Mouse (Mus musculus) intestine, postnatal 0 days (tissue): Measurements from ENCODE around the gene Npvf. TPM values are rescaled to one million over a fixed set of nuclear protein-coding genes. Genes with fewer than 3 reads are reported as not detected.

Source experiments
- ATAC-seq: fragments of 200-750 bp; cut with Nextera tagmentation; 2 replicates; pipeline ENCODE4 v1.8.0; 2017; ENCODE audit warnings: mild to moderate bottlenecking, moderate TSS enrichment, moderate library complexity
- H3K27ac ChIP-seq: fragments of 300-500 bp; sonication (generic); 2 replicates; pipeline ENCODE4 v1.5.1; 2014; ENCODE audit warnings: mild to moderate bottlenecking, low read depth, low read length, moderate library complexity
- H3K27me3 ChIP-seq: fragments of 300-500 bp; sonication (generic); replicated peaks from 2 replicates; pipeline ENCODE4 v1.6.1; 2014; ENCODE audit warnings: low read length, mixed read lengths; ENCODE audit not compliant: control insufficient read depth, insufficient read depth
- H3K36me3 ChIP-seq: fragments of 300-500 bp; sonication (generic); 2 replicates; pipeline ENCODE4 v1.6.1; 2014; ENCODE audit warnings: mild to moderate bottlenecking, moderate library complexity; ENCODE audit not compliant: control insufficient read depth, insufficient read depth
- H3K4me1 ChIP-seq: fragments of 300-500 bp; sonication (generic); replicated peaks from 2 replicates; pipeline ENCODE4 v1.6.1; 2014; ENCODE audit warnings: antibody characterized with exemption, low read length, mixed read lengths; ENCODE audit not compliant: control insufficient read depth, insufficient read depth
- H3K4me2 ChIP-seq: fragments of 300-500 bp; sonication (generic); replicated peaks from 2 replicates; pipeline ENCODE4 v1.6.1; 2014; ENCODE audit warnings: low read depth, mild to moderate bottlenecking, moderate library complexity
- H3K4me3 ChIP-seq: fragments of 300-500 bp; sonication (generic); 2 replicates; pipeline ENCODE4 v1.5.1; 2014; ENCODE audit warnings: low read depth, low read length
- H3K9ac ChIP-seq: fragments of 300-500 bp; sonication (generic); 2 replicates; pipeline ENCODE4 v1.6.1; 2014; ENCODE audit warnings: mild to moderate bottlenecking, low read depth, low read length
- H3K9me3 ChIP-seq: fragments of 300-500 bp; sonication (generic); 2 replicates; pipeline ENCODE4 v1.6.1; 2016; ENCODE audit warnings: mixed run types; ENCODE audit not compliant: control insufficient read depth
- CTCF ChIP-seq: sonication (generic); IDR thresholded peaks from 2 replicates; pipeline ENCODE4 v1.5.1; 2016; ENCODE audit warnings: low read depth, mild to moderate bottlenecking, control low read depth, antibody characterized with exemption, moderate library complexity
- WGBS: fragments of 180-500 bp; shearing (Covaris S2); extraction: QIAGEN DNeasy Blood & Tissue Kit; methylation state at CpG from one replicate; pipeline ENCODE4 v1.1.7; 2014; 5-methylcytosine and 5-hydroxymethylcytosine counted together
- polyA plus RNA-seq: library from polyadenylated mRNA; unstranded; fragments of >200 nt; fragmentation: Nextera tagmentation; extraction: Ambion mirVana; gene quantifications from 2 replicates; pipeline ENCODE4 v1.2.1, GENCODE M21; 2015

Npvf gene
- polyA plus RNA-seq, 1 experiment from 2014 or later, result not detected

GRCm38 (mm10) chr6:50661729-50662128 lies 7.5 kb upstream of the Npvf start:
- no peak for TF ChIP-seq CTCF

GRCm38 (mm10) chr6:50658466-50658865 lies 4.2 kb upstream of the Npvf start:
- WGBS, result 50% methylated on average over 3 of the region's 3 CpGs
- no peaks in the 10 kb centered on the region for H3K36me3 ChIP-seq
- no peaks in the 10 kb centered on the region for H3K9me3 ChIP-seq
- no peak overlapping the region for H3K4me2 ChIP-seq
- no peaks in the 10 kb centered on the region for H3K27me3 ChIP-seq
- H3K4me3 ChIP-seq, result no peak overlapping the region
- TF ChIP-seq CTCF, result no peak
- no peak overlapping the region for H3K27ac ChIP-seq
- no peaks in the 10 kb centered on the region for H3K4me1 ChIP-seq
- ATAC-seq, result no peak
- H3K9ac ChIP-seq, result no peak overlapping the region

More at GRCm38 (mm10) chr6:50661729-50662128, 7.5 kb upstream of the Npvf start:
- H3K4me2 ChIP-seq, result no peak overlapping the region
- H3K4me3 ChIP-seq, result no peak overlapping the region
- no peak overlapping the region for H3K9ac ChIP-seq
- 77% methylated on average over 7 of the region's 7 CpGs for WGBS
- H3K27me3 ChIP-seq, result no peaks in the 10 kb centered on the region
- H3K4me1 ChIP-seq, result no peaks in the 10 kb centered on the region
- H3K27ac ChIP-seq, result no peak overlapping the region
- no peaks in the 10 kb centered on the region for H3K9me3 ChIP-seq
- H3K36me3 ChIP-seq, result no peaks in the 10 kb centered on the region
- no peak for ATAC-seq

GRCm38 (mm10) chr6:50658018-50658417 lies 3.8 kb upstream of the Npvf start:
- H3K4me3 ChIP-seq, result no peak overlapping the region
- H3K4me1 ChIP-seq, result no peaks in the 10 kb centered on the region
- H3K9ac ChIP-seq, result no peak overlapping the region
- no peak for TF ChIP-seq CTCF
- ATAC-seq, result no peak
- no peaks in the 10 kb centered on the region for H3K27me3 ChIP-seq
- no peak overlapping the region for H3K4me2 ChIP-seq
- 78% methylated on average over 5 of the region's 5 CpGs for WGBS
- no peaks in the 10 kb centered on the region for H3K36me3 ChIP-seq
- H3K9me3 ChIP-seq, result no peaks in the 10 kb centered on the region
- no peak overlapping the region for H3K27ac ChIP-seq

GRCm38 (mm10) chr6:50656426-50656825 lies 2.2 kb upstream of the Npvf start:
- no peak overlapping the region for H3K27ac ChIP-seq
- WGBS, result 93% methylated on average over 1 of the region's 1 CpGs
- H3K4me1 ChIP-seq, result no peaks in the 10 kb centered on the region
- no peaks in the 10 kb centered on the region for H3K36me3 ChIP-seq
- H3K9me3 ChIP-seq, result no peaks in the 10 kb centered on the region
- H3K27me3 ChIP-seq, result no peaks in the 10 kb centered on the region
- no peak overlapping the region for H3K9ac ChIP-seq
- no peak for TF ChIP-seq CTCF
- no peak overlapping the region for H3K4me2 ChIP-seq
- no peak for ATAC-seq
- H3K4me3 ChIP-seq, result no peak overlapping the region

- Histone ChIP-seq H3K9ac (no peak overlapping the region), H3K27me3 (no peaks in the 10 kb centered on the region), H3K9me3 (no peaks in the 10 kb centered on the region), H3K36me3 (no peaks in the 10 kb centered on the region), H3K27ac (no peak overlapping the region), H3K4me1 (no peaks in the 10 kb centered on the region), H3K4me3 (no peak overlapping the region), H3K4me2 (no peak overlapping the region)
- ATAC-seq, result no peak
- TF ChIP-seq CTCF, result no peak
- 95% methylated on average over 3 of the region's 3 CpGs for whole genome bisulfite sequencing
Observed at GRCm38 (mm10) chr6:50655925-50656324, 1.7 kb upstream of the Npvf start.

GRCm38 (mm10) chr6:50647656-50648055 lies 6.6 kb downstream of the Npvf start:
- Histone ChIP-seq H3K9me3 (no peaks in the 10 kb centered on the region), H3K27ac (no peak overlapping the region), H3K4me2 (no peak overlapping the region), H3K27me3 (no peaks in the 10 kb centered on the region), H3K9ac (no peak overlapping the region), H3K36me3 (no peaks in the 10 kb centered on the region), H3K4me3 (no peak overlapping the region), H3K4me1 (no peaks in the 10 kb centered on the region)
- no peak for ATAC-seq
- no peak for TF ChIP-seq CTCF
- 50% methylated on average over 6 of the region's 6 CpGs for WGBS

- Histone ChIP-seq H3K4me2 (no peak overlapping the region), H3K36me3 (no peaks in the 10 kb centered on the region), H3K27me3 (no peaks in the 10 kb centered on the region), H3K4me1 (no peaks in the 10 kb centered on the region), H3K9me3 (no peaks in the 10 kb centered on the region), H3K9ac (no peak overlapping the region), H3K4me3 (no peak overlapping the region), H3K27ac (no peak overlapping the region)
- no peak for ATAC-seq
- WGBS, result 61% methylated on average over 3 of the region's 3 CpGs
- TF ChIP-seq CTCF, result no peak
Observed at GRCm38 (mm10) chr6:50646659-50647058, 7.6 kb downstream of the Npvf start.
